Mouse (Mus musculus): Measurements from ENCODE around the gene Spock1. TPM values are rescaled to one million over a fixed set of nuclear protein-coding genes. Genes with fewer than 3 reads are reported as not detected.

Spock1 gene
- polyA plus RNA-seq, 1 experiment from 2014 or later, result 10.6 TPM

Other genes starting within 250 kb of the Spock1 start
- gene Klhl3, start 205.3 kb upstream of the Spock1 start, polyA plus RNA-seq (2014; fragmentation: Nextera tagmentation; extraction: Ambion mirVana), result 3.2 and 3.3 TPM in 2 replicates
- gene Hnrnpa0, start 220.2 kb upstream of the Spock1 start, polyA plus RNA-seq (2014; fragmentation: Nextera tagmentation; extraction: Ambion mirVana), result 51.2 and 53.1 TPM in 2 replicates
- 38.9 and 40.5 TPM in 2 replicates for gene Idnk, start 249.3 kb upstream of the Spock1 start, polyA plus RNA-seq (2014; fragmentation: Nextera tagmentation; extraction: Ambion mirVana)

All from stomach, embryonic 14.5 days (tissue).